Mouse (Mus musculus) heart, postnatal 0 days (tissue): ENCODE measurements around the gene Rbfox2. TPM values are rescaled to one million over a fixed set of nuclear protein-coding genes. Genes with fewer than 3 reads are reported as not detected.

Source experiments
- ATAC-seq: fragments of 200-750 bp; cut with Nextera tagmentation; 2 replicates; pipeline ENCODE4 v1.8.0; 2017; ENCODE audit warnings: low read depth, moderate number of reproducible peaks, moderate library complexity; ENCODE audit not compliant: insufficient read depth
- DNase-seq: peaks from one replicate; pipeline ENCODE4 v3.0.0-alpha.2; 2016; ENCODE audit warnings: low spot score
- H3K27ac ChIP-seq: fragments of 300-500 bp; sonication (generic); 2 replicates; pipeline ENCODE4 v1.5.1; 2014; ENCODE audit warnings: low read depth, mild to moderate bottlenecking
- H3K27me3 ChIP-seq: fragments of 300-500 bp; sonication (generic); 2 replicates; pipeline ENCODE4 v1.6.1; 2014; ENCODE audit warnings: low read length, mixed read lengths; ENCODE audit not compliant: control insufficient read depth, insufficient read depth
- H3K36me3 ChIP-seq: fragments of 300-500 bp; sonication (generic); replicated peaks from 2 replicates; pipeline ENCODE4 v1.6.1; 2014; ENCODE audit warnings: low read length, mixed read lengths; ENCODE audit not compliant: control insufficient read depth, insufficient read depth
- H3K4me1 ChIP-seq: fragments of 300-500 bp; sonication (generic); 2 replicates; pipeline ENCODE4 v1.6.1; 2014; ENCODE audit warnings: antibody characterized with exemption; ENCODE audit not compliant: control insufficient read depth, insufficient read depth
- H3K4me2 ChIP-seq: fragments of 300-500 bp; sonication (generic); 2 replicates; pipeline ENCODE4 v1.6.1; 2014; ENCODE audit warnings: low read depth, mild to moderate bottlenecking, low read length, moderate library complexity
- H3K4me3 ChIP-seq: fragments of 300-500 bp; sonication (generic); 2 replicates; pipeline ENCODE4 v1.5.1; 2014; ENCODE audit warnings: low read depth, low read length
- H3K9ac ChIP-seq: fragments of 300-500 bp; sonication (generic); replicated peaks from 2 replicates; pipeline ENCODE4 v1.6.1; 2014; ENCODE audit warnings: low read depth, low read length, mixed read lengths
- H3K9me3 ChIP-seq: fragments of 300-500 bp; sonication (generic); replicated peaks from 2 replicates; pipeline ENCODE4 v1.6.1; 2016; ENCODE audit warnings: low read length; ENCODE audit not compliant: control insufficient read depth
- CTCF ChIP-seq: IDR thresholded peaks from 2 replicates; pipeline ENCODE4 v1.5.1; 2016; ENCODE audit warnings: antibody characterized with exemption, control low read depth, low read depth
- EP300 ChIP-seq: IDR thresholded peaks from 2 replicates; pipeline ENCODE4 v1.6.1; 2016; ENCODE audit warnings: antibody characterized with exemption, low read depth
- WGBS: fragments of 180-500 bp; shearing (Covaris S2); extraction: QIAGEN DNeasy Blood & Tissue Kit; methylation state at CpG from one replicate; pipeline ENCODE4 v1.1.7; 2014; 5-methylcytosine and 5-hydroxymethylcytosine counted together
- polyA plus RNA-seq: library from polyadenylated mRNA; unstranded; fragments of >200 nt; fragmentation: Nextera tagmentation; extraction: Ambion mirVana; gene quantifications from 2 replicates; pipeline ENCODE4 v1.2.1, GENCODE M21; 2015
- total RNA-seq: library from RNA; depleted of rRNA; stranded (reverse); fragments of >200 nt; gene quantifications from 2 replicates; pipeline ENCODE4 v1.2.3, GENCODE M21; 2014; ENCODE audit warnings: low replicate concordance

The Rbfox2 gene
- total and polyA plus RNA-seq, 2 experiments from 2014 or later, result 49.1 to 143 TPM

DNA sequence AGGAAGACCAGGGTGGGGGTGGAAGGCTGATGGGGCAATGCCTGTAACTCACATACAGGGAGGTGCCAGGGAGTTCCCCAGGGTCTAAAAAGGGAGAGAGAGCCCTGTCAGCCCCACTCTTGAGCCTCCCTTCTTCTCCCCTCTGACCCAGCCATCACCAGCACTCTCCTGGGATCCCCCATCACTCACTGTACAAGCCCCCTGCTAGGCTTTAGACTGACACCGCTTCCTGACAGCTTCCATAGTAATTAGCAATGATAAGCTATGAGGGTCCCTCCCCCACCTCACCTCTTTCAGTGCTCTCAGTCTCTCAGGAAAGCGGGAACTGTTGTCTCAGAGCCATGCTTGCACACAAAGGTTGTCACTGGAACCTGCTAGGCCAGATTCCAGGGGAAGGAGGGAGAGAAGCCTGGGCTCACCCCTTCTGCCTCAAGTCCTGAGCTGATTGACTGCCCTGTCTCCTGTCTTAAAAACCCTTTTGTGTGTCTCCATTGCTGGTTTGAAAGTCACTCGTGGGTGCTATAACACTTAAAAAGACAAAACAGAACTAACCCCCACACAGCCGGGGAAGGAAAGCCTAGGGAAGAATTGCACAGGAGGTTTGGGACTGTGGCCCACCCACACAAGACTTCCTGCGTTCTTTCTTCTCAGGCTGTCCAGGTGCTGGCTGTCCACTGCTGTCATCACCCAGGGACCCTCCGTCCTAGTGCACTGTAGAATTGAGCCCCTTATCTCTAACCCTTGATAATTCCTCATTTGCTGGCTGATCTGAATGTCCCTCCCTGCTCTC, 250.6 kb downstream of the Rbfox2 start:
- ATAC-seq (0 out of 2 replicates have a peak, but pooled peaks have one; percentile 30), DNase-seq (no peak)
- H3K9me3 ChIP-seq, result no peaks in the 10 kb centered on the region
- H3K27me3 ChIP-seq, result no peaks in the 10 kb centered on the region
- H3K9ac ChIP-seq, result peak overlapping the region; percentile 30; the same call in 1 of the 2 replicates
- H3K27ac ChIP-seq, result no peak overlapping the region
- no peak overlapping the region for H3K4me2 ChIP-seq
- TF ChIP-seq CTCF, result no peak
- no peak for TF ChIP-seq EP300
- peaks cover 6% of the 10 kb centered on the region for H3K4me1 ChIP-seq
- H3K4me3 ChIP-seq, result no peak overlapping the region
- H3K36me3 ChIP-seq, result no peaks in the 10 kb centered on the region
- 11% methylated on average over 6 of the region's 6 CpGs for WGBS

GRCm38 (mm10) chr15:77054611-77055175, 252.1 kb downstream of the Rbfox2 start:
- no peak overlapping the region for H3K4me3 ChIP-seq
- ATAC-seq (no peak), DNase-seq (no peak)
- H3K27me3 ChIP-seq, result no peaks in the 10 kb centered on the region
- no peaks in the 10 kb centered on the region for H3K9me3 ChIP-seq
- WGBS, result 64% methylated on average over 5 of the region's 5 CpGs
- H3K27ac ChIP-seq, result peak overlapping the region; percentile 34
- no peaks in the 10 kb centered on the region for H3K36me3 ChIP-seq
- no peak overlapping the region for H3K4me2 ChIP-seq
- TF ChIP-seq CTCF (no peak), EP300 (no peak)
- H3K4me1 ChIP-seq, result peaks cover 6% of the 10 kb centered on the region
- H3K9ac ChIP-seq, result no peak overlapping the region

GRCm38 (mm10) chr15:77053021-77053420, 253.8 kb downstream of the Rbfox2 start:
- H3K4me2 ChIP-seq, result no peak overlapping the region
- ATAC-seq (no peak), DNase-seq (no peak)
- no peaks in the 10 kb centered on the region for H3K36me3 ChIP-seq
- WGBS, result 94% methylated on average over 1 of the region's 1 CpGs
- TF ChIP-seq CTCF, result no peak
- no peak for TF ChIP-seq EP300
- H3K27me3 ChIP-seq, result no peaks in the 10 kb centered on the region
- no peak overlapping the region for H3K27ac ChIP-seq
- H3K9me3 ChIP-seq, result no peaks in the 10 kb centered on the region
- H3K4me1 ChIP-seq, result peaks cover 6% of the 10 kb centered on the region
- H3K9ac ChIP-seq, result no peak overlapping the region
- no peak overlapping the region for H3K4me3 ChIP-seq

DNA sequence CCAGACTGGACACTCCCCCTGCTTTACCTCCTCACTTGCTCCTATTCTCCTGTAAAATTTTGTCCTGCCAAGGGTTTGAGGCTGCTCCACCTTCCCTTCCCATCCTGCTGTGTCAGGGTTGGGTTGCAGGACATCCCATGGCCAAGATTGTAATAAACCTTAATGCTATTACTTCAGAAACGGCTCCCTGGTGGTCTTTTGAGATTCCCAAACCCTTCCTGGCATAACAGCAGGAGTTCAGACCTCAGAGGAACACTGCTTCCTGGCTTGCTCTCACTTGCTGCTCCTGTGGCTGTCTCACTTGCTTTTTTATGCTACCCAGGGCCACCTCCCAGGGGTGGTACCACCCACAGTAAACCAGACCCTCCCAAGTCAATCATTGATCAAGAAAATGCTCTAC, 254.6 kb downstream of the Rbfox2 start:
- H3K9me3 ChIP-seq, result no peaks in the 10 kb centered on the region
- H3K36me3 ChIP-seq, result no peaks in the 10 kb centered on the region
- H3K27me3 ChIP-seq, result no peaks in the 10 kb centered on the region
- TF ChIP-seq CTCF (no peak), EP300 (no peak)
- H3K9ac ChIP-seq, result no peak overlapping the region
- H3K4me3 ChIP-seq, result no peak overlapping the region
- ATAC-seq (no peak), DNase-seq (no peak)
- no peak overlapping the region for H3K4me2 ChIP-seq
- 33% methylated on average over 1 of the region's 1 CpGs for WGBS
- H3K27ac ChIP-seq, result no peak overlapping the region
- H3K4me1 ChIP-seq, result peaks cover 6% of the 10 kb centered on the region

DNA sequence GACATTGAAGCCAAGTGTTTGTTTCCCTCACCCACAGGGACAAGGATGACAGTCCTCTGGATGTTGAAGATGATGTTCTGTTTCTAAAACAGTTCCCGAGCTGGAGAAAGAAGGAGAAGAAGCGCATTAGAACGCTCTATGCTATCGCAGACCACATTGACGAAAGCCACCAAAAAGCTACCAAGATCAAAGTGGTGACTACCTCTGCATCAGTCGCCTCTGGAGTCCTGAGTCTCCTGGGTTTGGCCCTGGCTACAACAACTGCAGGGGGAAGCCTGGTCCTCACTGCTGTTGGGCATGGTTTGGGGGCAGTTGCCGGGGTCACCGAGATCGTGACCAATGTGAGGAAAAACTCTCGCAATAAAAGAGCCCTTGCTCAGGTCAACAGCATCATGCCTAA, 256.2 kb downstream of the Rbfox2 start, which contains the start of gene Mb:
Gene Mb (minus strand): TSS at position 101 of the 400 bp plus-strand sequence.
- Histone ChIP-seq H3K4me1 (0 out of 2 replicates have a peak, but pooled peaks cover under 1% of the 10 kb centered on the region), H3K27ac (no peak within 1 kb of the TSS), H3K27me3 (no peaks in the 10 kb centered on the region), H3K9ac (no peak within 1 kb of the TSS), H3K4me3 (no peak within 1 kb of the TSS), H3K9me3 (no peaks in the 10 kb centered on the region), H3K36me3 (no peaks in the 10 kb centered on the region), H3K4me2 (no peak within 1 kb of the TSS)
- ATAC-seq (no peak), DNase-seq (no peak)
- WGBS, result 91% methylated on average over 10 of the region's 10 CpGs
- no peak for TF ChIP-seq EP300
- TF ChIP-seq CTCF, result no peak
